Mouse (Mus musculus) CH12.LX (cell line): Measurements from ENCODE around the gene Helz2. TPM values are rescaled to one million over a fixed set of nuclear protein-coding genes. Genes with fewer than 3 reads are reported as not detected.

Source experiments
- DNase-seq: peaks from one replicate; pipeline ENCODE4 v3.0.0-alpha.2; 2013; ENCODE audit errors: extremely low read depth
- H3K27ac ChIP-seq: 2 replicates; pipeline ENCODE4 v1.5.1; 2012; ENCODE audit warnings: low read depth, mild to moderate bottlenecking, control low read depth, moderate library complexity; ENCODE audit not compliant: insufficient read depth
- H3K27me3 ChIP-seq: replicated peaks from 2 replicates; pipeline ENCODE3; 2012; ENCODE audit warnings: inconsistent platforms
- H3K36me3 ChIP-seq, 2 experiments: replicated peaks in 1 of 2; 2 replicates each; pipeline versions ENCODE3 to v1.6.1; 2012; ENCODE audit warnings: inconsistent platforms in 1 of 2, low read length in 1 of 2, mild to moderate bottlenecking in 1 of 2, mixed read lengths in 1 of 2, moderate library complexity in 1 of 2; ENCODE audit not compliant: control insufficient read depth in 1 of 2, insufficient read depth in 1 of 2
- H3K4me1 ChIP-seq, 2 experiments: 2 replicates each; pipeline ENCODE4 v1.6.1; 2012; ENCODE audit warnings: inconsistent platforms in 1 of 2, moderate library complexity in 1 of 2; ENCODE audit not compliant: insufficient read depth in 2 of 2, control insufficient read depth in 1 of 2
- H3K4me2 ChIP-seq: 2 replicates; pipeline ENCODE4 v1.6.1; 2012; ENCODE audit warnings: low read depth, mild to moderate bottlenecking, control low read depth; ENCODE audit not compliant: poor library complexity, insufficient read depth, severe bottlenecking
- H3K4me3 ChIP-seq, 3 experiments: fragments of 150-350 bp in 1 of 3; sonication (generic) in 1 of 3; replicated peaks in 1 of 3; 2 replicates each; pipeline versions ENCODE3 to v1.5.1; 2011 to 2012; ENCODE audit warnings: low read depth in 2 of 3, low read length in 2 of 3, mild to moderate bottlenecking in 2 of 3, moderate library complexity in 2 of 3, control low read depth in 1 of 3, improper control_type of control experiment in 1 of 3, inconsistent platforms in 1 of 3, mixed read lengths in 1 of 3; ENCODE audit not compliant: poor library complexity in 1 of 3
- H3K79me2 ChIP-seq: replicated peaks from 2 replicates; pipeline ENCODE4 v1.6.1; 2012; ENCODE audit warnings: mild to moderate bottlenecking, moderate library complexity; ENCODE audit not compliant: control insufficient read depth, poor library complexity, insufficient read depth, severe bottlenecking; ENCODE audit errors: extremely low read depth
- H3K9ac ChIP-seq: 2 replicates; pipeline ENCODE4 v1.6.1; 2012; ENCODE audit warnings: low read depth, mild to moderate bottlenecking, control low read depth, moderate library complexity; ENCODE audit not compliant: insufficient read depth
- H3K9me3 ChIP-seq: replicated peaks from 2 replicates; pipeline ENCODE3; 2012; ENCODE audit warnings: low read length, inconsistent platforms, mixed read lengths
- BHLHE40 ChIP-seq: IDR thresholded peaks from 2 replicates; pipeline ENCODE4 v1.6.1; 2011; ENCODE audit warnings: mild to moderate bottlenecking, low read depth, low read length, improper control_type of control experiment
- CHD1 ChIP-seq: IDR thresholded peaks from 2 replicates; pipeline ENCODE4 v1.6.1; 2012; ENCODE audit warnings: low read depth, low read length, improper control_type of control experiment, inconsistent platforms
- CHD2 ChIP-seq: IDR thresholded peaks from 2 replicates; pipeline ENCODE4 v1.6.1; 2011; ENCODE audit warnings: low read length, improper control_type of control experiment
- CTCF ChIP-seq, 2 experiments: IDR thresholded peaks in 1 of 2; conservative IDR thresholded peaks in 1 of 2; 2 replicates each; pipeline ENCODE4 v1.5.1; 2011 to 2012; ENCODE audit warnings: low read depth in 2 of 2, low read length in 2 of 2, improper control_type of control experiment in 1 of 2, inconsistent platforms in 1 of 2, mild to moderate bottlenecking in 1 of 2, moderate library complexity in 1 of 2
- E2F4 ChIP-seq: IDR thresholded peaks from 2 replicates; pipeline ENCODE4 v1.6.1; 2011; ENCODE audit warnings: low read depth, low read length, improper control_type of control experiment; ENCODE audit not compliant: insufficient replicate concordance
- ELF1 ChIP-seq: IDR thresholded peaks from 2 replicates; pipeline ENCODE4 v1.6.1; 2014; ENCODE audit warnings: low read depth, mild to moderate bottlenecking, inconsistent platforms, low read length, improper control_type of control experiment
- EP300 ChIP-seq: IDR thresholded peaks from 2 replicates; pipeline ENCODE4 v1.6.1; 2011; ENCODE audit warnings: low read length, improper control_type of control experiment
- GABPA ChIP-seq: IDR thresholded peaks from 2 replicates; pipeline ENCODE4 v1.6.1; 2012; ENCODE audit warnings: low read depth, low read length, improper control_type of control experiment, inconsistent platforms; ENCODE audit not compliant: insufficient replicate concordance
- HCFC1 ChIP-seq: IDR thresholded peaks from 2 replicates; pipeline ENCODE4 v1.6.1; 2012; ENCODE audit warnings: low read depth, mild to moderate bottlenecking, inconsistent platforms, low read length, improper control_type of control experiment
- IRF4 ChIP-seq: IDR thresholded peaks from 2 replicates; pipeline ENCODE4 v1.6.1; 2014; ENCODE audit warnings: low read depth, mild to moderate bottlenecking, inconsistent platforms, low read length, improper control_type of control experiment
- JUN ChIP-seq: IDR thresholded peaks from 2 replicates; pipeline ENCODE4 v1.6.1; 2011; ENCODE audit warnings: low read depth, mild to moderate bottlenecking, low read length, improper control_type of control experiment, moderate library complexity; ENCODE audit not compliant: insufficient read depth
- KAT2A ChIP-seq: IDR thresholded peaks from 2 replicates; pipeline ENCODE4 v1.6.1; 2012; ENCODE audit warnings: low read length, improper control_type of control experiment, inconsistent platforms; ENCODE audit not compliant: insufficient replicate concordance
- MAFK ChIP-seq: IDR thresholded peaks from 2 replicates; pipeline ENCODE4 v1.6.1; 2011; ENCODE audit warnings: low read length, improper control_type of control experiment; ENCODE audit not compliant: insufficient replicate concordance
- MAX ChIP-seq: IDR thresholded peaks from 2 replicates; pipeline ENCODE4 v1.6.1; 2011; ENCODE audit warnings: low read length, improper control_type of control experiment
- MEF2A ChIP-seq: IDR thresholded peaks from 2 replicates; pipeline ENCODE4 v1.6.1; 2014; ENCODE audit warnings: low read depth, mild to moderate bottlenecking, inconsistent platforms, low read length, improper control_type of control experiment, borderline replicate concordance
- MXI1 ChIP-seq: IDR thresholded peaks from 2 replicates; pipeline ENCODE4 v1.6.1; 2011; ENCODE audit warnings: mild to moderate bottlenecking, low read depth, low read length, improper control_type of control experiment
- MYC ChIP-seq: IDR thresholded peaks from 2 replicates; pipeline ENCODE4 v1.6.1; 2011; ENCODE audit warnings: low read depth, mild to moderate bottlenecking, improper control_type of control experiment, low read length
- NELFE ChIP-seq: IDR thresholded peaks from 2 replicates; pipeline ENCODE4 v1.6.1; 2011; ENCODE audit warnings: low read depth, low read length, improper control_type of control experiment
- POLR2A ChIP-seq: IDR thresholded peaks from 2 replicates; pipeline ENCODE4 v1.6.1; 2011; ENCODE audit warnings: low read depth, mild to moderate bottlenecking, improper control_type of control experiment, low read length
- RCOR1 ChIP-seq: conservative IDR thresholded peaks from 2 replicates; pipeline ENCODE4 v1.6.1; 2012; ENCODE audit warnings: low read depth, mild to moderate bottlenecking, inconsistent platforms, low read length, improper control_type of control experiment
- USF2 ChIP-seq: conservative IDR thresholded peaks from 2 replicates; pipeline ENCODE4 v1.6.1; 2011; ENCODE audit warnings: low read depth, low read length, improper control_type of control experiment
- ZKSCAN1 ChIP-seq: IDR thresholded peaks from 2 replicates; pipeline ENCODE4 v1.6.1; 2012; ENCODE audit warnings: low read depth, inconsistent platforms, low read length, improper control_type of control experiment, borderline replicate concordance
- ZMIZ1 ChIP-seq: IDR thresholded peaks from 2 replicates; pipeline ENCODE4 v1.6.1; 2012; ENCODE audit warnings: low read depth, mild to moderate bottlenecking, inconsistent platforms, low read length, improper control_type of control experiment
- dilution Hi-C: fragments of 300-500 bp; cut with MboI; formaldehyde crosslinking; loops from 2 replicates; pipeline ENCODE4 v1.14.3; 2020; ENCODE audit warnings: low sequenced_read_pairs; ENCODE audit not compliant: extremely low pct_unique_long_range_greater_than_20kb, extremely low pct_ligation_motif_present
- in situ Hi-C: fragments of 300-500 bp; cut with MboI; formaldehyde crosslinking; loops from 3 replicates; pipeline ENCODE4 v1.14.3; 2019; ENCODE audit warnings: low sequenced_read_pairs, low pct_ligation_motif_present, low pct_unique_long_range_greater_than_20kb, mixed read lengths
- polyA plus RNA-seq: library from polyadenylated mRNA; unstranded; fragments of >175 nt; gene quantifications from 2 replicates; pipeline ENCODE4 v1.2.1, GENCODE M21; 2012; ENCODE audit warnings: low read depth; ENCODE audit not compliant: insufficient read length
- total RNA-seq, 2 experiments: library from RNA; depleted of rRNA; stranded (reverse); fragments of 300-350 nt in 1 of 2; fragments of >200 nt in 1 of 2; gene quantifications; 2 replicates each; pipeline ENCODE4 v1.2.3; 2012 to 2014

Helz2 gene
- total and polyA plus RNA-seq, 3 experiments: 5.6 to 18.3 (median 18.0) TPM

GRCm38 (mm10) chr2:181274639-181275038 is 32.8 kb upstream of the Helz2 start:
- dilution Hi-C loops (no loop called here), in situ Hi-C loops (no loop called here)
- Histone ChIP-seq H3K9ac (no peak overlapping the region), H3K9me3 (no peaks in the 10 kb centered on the region), H3K4me2 (no peak overlapping the region), H3K79me2 (peaks cover 12% of the 10 kb centered on the region; the same call in 1 of the 2 replicates), H3K4me1 (no peaks in the 10 kb centered on the region), H3K27ac (no peak overlapping the region), H3K4me3 (no peak overlapping the region), H3K36me3 (peaks cover 48 to 89% of the 10 kb centered on the region in 2 experiments), H3K27me3 (no peaks in the 10 kb centered on the region)
- DNase-seq: no peak
- no peak for TF ChIP-seq EP300
- no peak for TF ChIP-seq NELFE
- no peak for TF ChIP-seq BHLHE40
- TF ChIP-seq MAFK: no peak
- no peak for TF ChIP-seq MYC
- no peak for TF ChIP-seq ZMIZ1
- no peak for TF ChIP-seq CHD2
- no peak for TF ChIP-seq KAT2A
- no peak for TF ChIP-seq IRF4
- no peak for TF ChIP-seq ZKSCAN1
- TF ChIP-seq CHD1: no peak
- no peak for TF ChIP-seq GABPA
- TF ChIP-seq ELF1: no peak

GRCm38 (mm10) chr2:181273829-181274228 is 32.0 kb upstream of the Helz2 start:
- no peak for DNase-seq
- H3K4me3 ChIP-seq: no peak overlapping the region
- in situ Hi-C loops: no loop called here
- H3K27me3 ChIP-seq: no peaks in the 10 kb centered on the region
- H3K27ac ChIP-seq: no peak overlapping the region
- TF ChIP-seq USF2: no peak
- TF ChIP-seq, all 38 proteins: peak for 0
- H3K36me3 ChIP-seq: peaks cover 46 to 89% of the 10 kb centered on the region in 2 experiments
- no peaks in the 10 kb centered on the region for H3K4me1 ChIP-seq
- no peak overlapping the region for H3K4me2 ChIP-seq
- dilution Hi-C loops: no loop called here
- no peaks in the 10 kb centered on the region for H3K9me3 ChIP-seq
- H3K79me2 ChIP-seq: peaks cover 10% of the 10 kb centered on the region; the same call in 1 of the 2 replicates
- H3K9ac ChIP-seq: no peak overlapping the region

- Histone ChIP-seq H3K79me2 (peaks cover 2% of the 10 kb centered on the region; the same call in 1 of the 2 replicates), H3K9me3 (no peaks in the 10 kb centered on the region), H3K9ac (no peak overlapping the region), H3K27ac (no peak overlapping the region), H3K4me2 (no peak overlapping the region), H3K4me3 (no peak overlapping the region), H3K36me3 (peaks cover 34 to 88% of the 10 kb centered on the region in 2 experiments), H3K27me3 (no peaks in the 10 kb centered on the region), H3K4me1 (no peaks in the 10 kb centered on the region)
- dilution Hi-C loops: no loop called here
- TF ChIP-seq MAX (no peak), ELF1 (no peak), E2F4 (no peak), RCOR1 (no peak), CHD1 (no peak), MXI1 (no peak), CTCF (conservative IDR thresholded peaks at IDR 0.05 in 1 of 2, IDR thresholded peaks at IDR 0.05 in 1 of 2; ENCODE audit: low read depth in 2 of 2, low read length in 2 of 2) (no peak), JUN (no peak), MAFK (no peak), MEF2A (no peak), HCFC1 (no peak), POLR2A (no peak), IRF4 (no peak), NELFE (no peak)
- in situ Hi-C loops: no loop called here
- no peak for DNase-seq
These were observed 30.3 kb upstream of the Helz2 start for GRCm38 (mm10) chr2:181272092-181272491.
